Mouse (Mus musculus) MEL (cell line): ENCODE measurements around the gene Gm10271. TPM values are rescaled to one million over a fixed set of nuclear protein-coding genes. Genes with fewer than 3 reads are reported as not detected.

Experiments
- DNase-seq: peaks from one replicate; pipeline ENCODE4 v3.0.0; 2011; ENCODE audit warnings: low read depth, low spot score
- H3K27ac ChIP-seq: 2 replicates; pipeline ENCODE4 v1.5.1; 2012; ENCODE audit warnings: low read depth, mild to moderate bottlenecking, control low read depth, low read length, moderate library complexity; ENCODE audit not compliant: control insufficient read depth
- H3K27me3 ChIP-seq, 2 experiments: fragments of 150-350 bp in 1 of 2; sonication (generic) in 1 of 2; 2 replicates each; pipeline ENCODE4 v1.6.1; 2012; ENCODE audit warnings: low read length in 2 of 2, mild to moderate bottlenecking in 2 of 2, improper control_type of control experiment in 1 of 2, moderate library complexity in 1 of 2; ENCODE audit not compliant: insufficient read depth in 2 of 2, control insufficient read depth in 1 of 2
- H3K36me3 ChIP-seq, 2 experiments: 2 replicates each; pipeline ENCODE4 v1.6.1; 2012 to 2014; ENCODE audit warnings: low read length in 2 of 2, improper control_type of control experiment in 1 of 2, inconsistent platforms in 1 of 2, mild to moderate bottlenecking in 1 of 2; ENCODE audit not compliant: insufficient read depth in 2 of 2, control insufficient read depth in 1 of 2
- H3K4me1 ChIP-seq, 2 experiments: fragments of 150-350 bp in 1 of 2; sonication (generic) in 1 of 2; 2 replicates each; pipeline ENCODE4 v1.6.1; 2012; ENCODE audit warnings: low read length in 2 of 2, improper control_type of control experiment in 1 of 2, mild to moderate bottlenecking in 1 of 2; ENCODE audit not compliant: insufficient read depth in 2 of 2, control insufficient read depth in 1 of 2
- H3K4me3 ChIP-seq, 2 experiments: fragments of 150-350 bp in 1 of 2; sonication (generic) in 1 of 2; 2 replicates each; pipeline ENCODE4 v1.5.1; 2012; ENCODE audit warnings: low read depth in 2 of 2, low read length in 2 of 2, mild to moderate bottlenecking in 2 of 2, moderate library complexity in 2 of 2, control low read depth in 1 of 2, improper control_type of control experiment in 1 of 2; ENCODE audit not compliant: control insufficient read depth in 1 of 2, insufficient read depth in 1 of 2
- H3K79me2 ChIP-seq: 2 replicates; pipeline ENCODE4 v1.6.1; 2012; ENCODE audit warnings: mild to moderate bottlenecking, low read length, moderate library complexity; ENCODE audit not compliant: control insufficient read depth, poor library complexity, insufficient read depth
- H3K9ac ChIP-seq: 2 replicates; pipeline ENCODE4 v1.6.1; 2012; ENCODE audit warnings: low read depth, mild to moderate bottlenecking, control low read depth, low read length, moderate library complexity; ENCODE audit not compliant: control insufficient read depth, poor library complexity, severe bottlenecking
- H3K9me3 ChIP-seq: fragments of 150-350 bp; sonication (generic); replicated peaks from 2 replicates; pipeline ENCODE4 v1.6.1; 2012; ENCODE audit warnings: mild to moderate bottlenecking, low read length, improper control_type of control experiment, moderate library complexity; ENCODE audit not compliant: insufficient read depth
- BHLHE40 ChIP-seq: IDR thresholded peaks from 2 replicates; pipeline ENCODE4 v1.6.1; 2012; ENCODE audit warnings: low read depth, mild to moderate bottlenecking, inconsistent platforms, low read length, improper control_type of control experiment, borderline replicate concordance
- CTCF ChIP-seq, 3 experiments: IDR thresholded peaks in 2 of 3; conservative IDR thresholded peaks in 1 of 3; 2 replicates each; pipeline ENCODE4 v1.5.1; 2011 to 2012; ENCODE audit warnings: low read length in 3 of 3, low read depth in 2 of 3, mild to moderate bottlenecking in 2 of 3, improper control_type of control experiment in 1 of 3, inconsistent platforms in 1 of 3, mixed read lengths in 1 of 3, moderate library complexity in 1 of 3; ENCODE audit not compliant: control insufficient read depth in 1 of 3, insufficient read depth in 1 of 3, poor library complexity in 1 of 3, severe bottlenecking in 1 of 3
- ELF1 ChIP-seq: IDR thresholded peaks from 2 replicates; pipeline ENCODE4 v1.6.1; 2014; ENCODE audit warnings: low read depth, mild to moderate bottlenecking, inconsistent platforms, low read length, improper control_type of control experiment, moderate library complexity
- EP300 ChIP-seq, 2 experiments: IDR thresholded peaks; 2 replicates each; pipeline ENCODE4 v1.6.1; 2011; ENCODE audit warnings: improper control_type of control experiment in 2 of 2, low read length in 2 of 2, low read depth in 1 of 2, mild to moderate bottlenecking in 1 of 2
- GABPA ChIP-seq: IDR thresholded peaks from 2 replicates; pipeline ENCODE4 v1.6.1; 2012; ENCODE audit warnings: low read depth, mild to moderate bottlenecking, inconsistent platforms, low read length, improper control_type of control experiment, moderate library complexity
- KAT2A ChIP-seq: conservative IDR thresholded peaks from 2 replicates; pipeline ENCODE4 v1.6.1; 2012; ENCODE audit warnings: low read depth, low read length, improper control_type of control experiment, inconsistent platforms
- MAFK ChIP-seq: IDR thresholded peaks from 2 replicates; pipeline ENCODE4 v1.6.1; 2011; ENCODE audit warnings: low read depth, mild to moderate bottlenecking, low read length, improper control_type of control experiment, borderline replicate concordance
- MXI1 ChIP-seq: IDR thresholded peaks from 2 replicates; pipeline ENCODE4 v1.6.1; 2011; ENCODE audit warnings: mild to moderate bottlenecking, low read depth, low read length, improper control_type of control experiment
- MYB ChIP-seq: IDR thresholded peaks from 2 replicates; pipeline ENCODE4 v1.6.1; 2011; ENCODE audit warnings: mild to moderate bottlenecking, low read depth, low read length, improper control_type of control experiment
- NELFE ChIP-seq: IDR thresholded peaks from 2 replicates; pipeline ENCODE4 v1.6.1; 2011; ENCODE audit warnings: low read depth, low read length, improper control_type of control experiment
- NRF1 ChIP-seq: IDR thresholded peaks from 2 replicates; pipeline ENCODE4 v1.6.1; 2014; ENCODE audit warnings: low read depth, mild to moderate bottlenecking, inconsistent platforms, low read length, improper control_type of control experiment, moderate library complexity; ENCODE audit not compliant: poor library complexity, insufficient read depth, severe bottlenecking
- POLR2AphosphoS5 ChIP-seq: IDR thresholded peaks from 2 replicates; pipeline ENCODE4 v1.6.1; 2012; ENCODE audit warnings: low read depth, borderline replicate concordance, mild to moderate bottlenecking, inconsistent platforms, low read length, moderate library complexity, mixed read lengths
- RCOR1 ChIP-seq: IDR thresholded peaks from 2 replicates; pipeline ENCODE4 v1.6.1; 2012; ENCODE audit warnings: low read depth, mild to moderate bottlenecking, inconsistent platforms, low read length, improper control_type of control experiment
- SMC3 ChIP-seq: IDR thresholded peaks from 2 replicates; pipeline ENCODE4 v1.6.1; 2011; ENCODE audit warnings: low read depth, low read length, improper control_type of control experiment
- TAL1 ChIP-seq: IDR thresholded peaks from 2 replicates; pipeline ENCODE4 v1.6.1; 2012; ENCODE audit warnings: mild to moderate bottlenecking, inconsistent platforms, low read length, moderate library complexity, mixed read lengths
- TBP ChIP-seq: IDR thresholded peaks from 2 replicates; pipeline ENCODE4 v1.8.0; 2011; ENCODE audit warnings: low read depth, low read length, improper control_type of control experiment
- TCF12 ChIP-seq: IDR thresholded peaks from 2 replicates; pipeline ENCODE4 v1.6.1; 2014; ENCODE audit warnings: low read depth, mild to moderate bottlenecking, inconsistent platforms, low read length, improper control_type of control experiment, moderate library complexity
- UBTF ChIP-seq: IDR thresholded peaks from 2 replicates; pipeline ENCODE4 v1.6.1; 2012; ENCODE audit warnings: low read depth, mild to moderate bottlenecking, inconsistent platforms, low read length, improper control_type of control experiment, moderate library complexity, borderline replicate concordance; ENCODE audit not compliant: insufficient read depth
- USF1 ChIP-seq: IDR thresholded peaks from 2 replicates; pipeline ENCODE4 v1.6.1; 2014; ENCODE audit warnings: low read depth, mild to moderate bottlenecking, inconsistent platforms, low read length, improper control_type of control experiment, moderate library complexity
- USF2 ChIP-seq, 2 experiments: IDR thresholded peaks; 2 replicates each; pipeline ENCODE4 v1.6.1; 2011 to 2012; ENCODE audit warnings: improper control_type of control experiment in 2 of 2, low read length in 2 of 2, borderline replicate concordance in 1 of 2, inconsistent platforms in 1 of 2, low read depth in 1 of 2, mild to moderate bottlenecking in 1 of 2; ENCODE audit not compliant: insufficient read depth in 1 of 2
- ZKSCAN1 ChIP-seq: IDR thresholded peaks from 2 replicates; pipeline ENCODE4 v1.6.1; 2012; ENCODE audit warnings: low read depth, mild to moderate bottlenecking, inconsistent platforms, low read length, improper control_type of control experiment, moderate library complexity
- ZNF384 ChIP-seq: IDR thresholded peaks from 2 replicates; pipeline ENCODE4 v1.6.1; 2012; ENCODE audit warnings: low read depth, mild to moderate bottlenecking, inconsistent platforms, low read length, improper control_type of control experiment
- polyA plus RNA-seq, 2 experiments: library from polyadenylated mRNA; stranded (reverse) in 1 of 2; unstranded in 1 of 2; fragments of >175 nt in 1 of 2; fragments of >200 nt in 1 of 2; gene quantifications; 2 replicates each; pipeline versions ENCODE4 v1.2.1 to v1.2.4; 2012; ENCODE audit warnings: low replicate concordance in 2 of 2, low read depth in 1 of 2; ENCODE audit not compliant: insufficient read length in 2 of 2, insufficient read depth in 1 of 2, missing spikeins in 1 of 2
- total RNA-seq: library from RNA; depleted of rRNA; stranded (reverse); fragments of 300-350 nt; gene quantifications from 2 replicates; pipeline ENCODE4 v1.2.3, GENCODE M21; 2012

Gene Gm10271
- total and polyA plus RNA-seq, 3 experiments: not detected

- H3K27me3 ChIP-seq: no peaks in the 10 kb centered on the region
- no peaks in the 10 kb centered on the region for H3K9me3 ChIP-seq
- H3K4me3 ChIP-seq: peak overlapping the region; percentile 81 to 98
- peaks cover 0 to 4% of the 10 kb centered on the region in 2 experiments; a peak in 1 of 4 replicates for H3K36me3 ChIP-seq
- peak overlapping the region; percentile 90 for H3K9ac ChIP-seq
- H3K27ac ChIP-seq: no peak overlapping the region
- peaks cover 10% of the 10 kb centered on the region for H3K79me2 ChIP-seq
- peak; percentile 53 for DNase-seq
- peaks cover 3% of the 10 kb centered on the region in 2 experiments; a peak in 1 of 4 replicates for H3K4me1 ChIP-seq
- TF ChIP-seq CTCF (IDR thresholded peaks at IDR 0.05 in 2 of 3, conservative IDR thresholded peaks at IDR 0.05 in 1 of 3; ENCODE audit: control insufficient read depth in 1 of 3, insufficient read depth in 1 of 3, low read depth in 2 of 3, low read length in 3 of 3, poor library complexity in 1 of 3, severe bottlenecking in 1 of 3) (no peak), NRF1 (no peak), ELF1 (no peak), TAL1 (no peak), NELFE (no peak), ZNF384 (no peak), MYB (no peak), KAT2A (no peak), TCF12 (no peak)
Measured at GRCm38 (mm10) chr10:116949111-116950008, 23.0 kb downstream of the Gm10271 start.

GRCm38 (mm10) chr10:116948414-116948813 is 24.0 kb downstream of the Gm10271 start:
- H3K27ac ChIP-seq: no peak overlapping the region
- H3K36me3 ChIP-seq: peaks cover 0 to 4% of the 10 kb centered on the region in 2 experiments; a peak in 1 of 4 replicates
- DNase-seq: no peak
- no peak overlapping the region for H3K9ac ChIP-seq
- H3K9me3 ChIP-seq: no peaks in the 10 kb centered on the region
- peaks cover 3% of the 10 kb centered on the region in 2 experiments; a peak in 1 of 4 replicates for H3K4me1 ChIP-seq
- no peak for TF ChIP-seq BHLHE40
- H3K79me2 ChIP-seq: peaks cover 10% of the 10 kb centered on the region
- H3K4me3 ChIP-seq: no peak overlapping the region
- H3K27me3 ChIP-seq: no peaks in the 10 kb centered on the region

- Histone ChIP-seq H3K36me3 (peaks cover 0 to 4% of the 10 kb centered on the region in 2 experiments; a peak in 1 of 4 replicates), H3K27me3 (no peaks in the 10 kb centered on the region), H3K9ac (no peak overlapping the region), H3K4me3 (no peak overlapping the region), H3K79me2 (peaks cover 16% of the 10 kb centered on the region), H3K27ac (no peak overlapping the region), H3K9me3 (no peaks in the 10 kb centered on the region), H3K4me1 (no peaks in the 10 kb centered on the region)
- no peak for TF ChIP-seq EP300 (IDR thresholded peaks at IDR 0.05; ENCODE audit: low read depth in 1 of 2, low read length in 2 of 2)
- no peak for TF ChIP-seq SMC3
- TF ChIP-seq ZKSCAN1: no peak
- no peak for TF ChIP-seq UBTF
- no peak for TF ChIP-seq POLR2AphosphoS5
- TF ChIP-seq TBP: no peak
- no peak for TF ChIP-seq TAL1
- TF ChIP-seq USF1: no peak
- TF ChIP-seq MAFK: no peak
- TF ChIP-seq ZNF384: no peak
- TF ChIP-seq RCOR1: no peak
- no peak for TF ChIP-seq GABPA
- no peak for TF ChIP-seq MXI1
- no peak for TF ChIP-seq TCF12
- no peak for TF ChIP-seq NELFE
- no peak for TF ChIP-seq ELF1
- no peak for TF ChIP-seq USF2 (IDR thresholded peaks at IDR 0.05; ENCODE audit: borderline replicate concordance in 1 of 2, insufficient read depth in 1 of 2, low read depth in 1 of 2, low read length in 2 of 2)
- DNase-seq: no peak
Measured at GRCm38 (mm10) chr10:116944940-116945339, 27.5 kb downstream of the Gm10271 start.
